22 mouse cellular contexts compared by ENCODE assay signal in the genomic region with DNA sequence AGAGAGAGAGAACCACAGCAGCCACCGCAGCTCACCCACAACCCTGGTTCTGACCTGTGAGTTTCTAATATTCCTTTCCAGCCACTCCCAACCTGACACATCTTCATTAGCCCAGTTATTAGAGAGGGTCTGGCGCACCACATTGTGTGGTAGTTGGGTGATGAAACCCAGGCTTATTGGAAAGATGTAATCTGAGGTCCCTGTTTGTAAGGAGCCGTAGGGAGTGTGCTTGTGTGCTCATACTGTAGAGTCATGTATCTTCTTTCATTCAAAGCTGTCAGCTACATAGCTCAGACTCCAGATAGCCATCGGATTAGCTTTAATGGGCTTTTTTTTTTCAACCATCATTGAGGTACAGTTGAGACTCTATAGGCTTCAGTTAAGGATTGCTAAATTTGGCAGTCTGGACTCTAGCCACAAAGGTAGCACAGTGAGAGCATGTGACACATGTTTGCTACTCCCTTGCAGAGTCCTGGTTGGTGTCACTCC.
DNase-seq lines count a peak whose midpoint lies in the region; ATAC-seq and TF ChIP-seq lines count a peak whose summit lies in the region.
"Had no signal": no experiment of that assay in that cellular context is flagged by ENCODE, and none has a peak within 500 bp of the region (broad histone marks: within the 10 kb centered on the region; RNA-seq: fewer than 3 reads in every experiment).

No protein-coding gene starts in this region.

- no peaks in the 10 kb centered on the region for H3K36me3 ChIP-seq in embryonic facial prominence, embryonic 14.5 days (ENCODE audit: control insufficient read depth, insufficient read depth, low read length)
- H3K36me3 ChIP-seq in embryonic facial prominence, embryonic 10.5 days (replicated peaks), result no peaks in the 10 kb centered on the region
- no peaks in the 10 kb centered on the region for H3K36me3 ChIP-seq in limb, embryonic 14.5 days (ENCODE audit: control insufficient read depth, insufficient read depth, low read length)
- no peaks in the 10 kb centered on the region for H3K36me3 ChIP-seq in limb, embryonic 10.5 days
- H3K36me3 ChIP-seq in kidney, embryonic 15.5 days, result no peaks in the 10 kb centered on the region
- H3K36me3 ChIP-seq: G1E had no signal

- no peak overlapping the region for H3K27ac ChIP-seq in embryonic facial prominence, embryonic 14.5 days (replicated peaks; ENCODE audit: low read depth, low read length)
- H3K27ac ChIP-seq in embryonic facial prominence, embryonic 10.5 days (replicated peaks), result no peak overlapping the region
- H3K27ac ChIP-seq in limb, embryonic 14.5 days (replicated peaks; ENCODE audit: low read depth, low read length), result no peak overlapping the region
- no peak overlapping the region for H3K27ac ChIP-seq in limb, embryonic 10.5 days
- H3K27ac ChIP-seq in kidney, embryonic 15.5 days, result no peak overlapping the region

- no peaks in the 10 kb centered on the region for H3K9me3 ChIP-seq in embryonic facial prominence, embryonic 14.5 days (ENCODE audit: control insufficient read depth, low read length)
- H3K9me3 ChIP-seq in embryonic facial prominence, embryonic 10.5 days, result no peaks in the 10 kb centered on the region
- no peaks in the 10 kb centered on the region for H3K9me3 ChIP-seq in limb, embryonic 14.5 days (ENCODE audit: control insufficient read depth, low read length)
- H3K9me3 ChIP-seq in limb, embryonic 10.5 days (replicated peaks), result no peaks in the 10 kb centered on the region
- H3K9me3 ChIP-seq in kidney, embryonic 15.5 days (replicated peaks), result no peaks in the 10 kb centered on the region

- H3K4me3 ChIP-seq in embryonic facial prominence, embryonic 14.5 days (ENCODE audit: low read depth, low read length), result no peak overlapping the region
- no peak overlapping the region for H3K4me3 ChIP-seq in embryonic facial prominence, embryonic 10.5 days
- H3K4me3 ChIP-seq in limb, embryonic 14.5 days (replicated peaks; ENCODE audit: low read length), result no peak overlapping the region
- no peak overlapping the region for H3K4me3 ChIP-seq in limb, embryonic 10.5 days
- H3K4me3 ChIP-seq in kidney, embryonic 15.5 days (replicated peaks), result no peak overlapping the region

- no peaks in the 10 kb centered on the region for H3K27me3 ChIP-seq in embryonic facial prominence, embryonic 14.5 days (replicated peaks; ENCODE audit: control insufficient read depth, insufficient read depth, low read length)
- H3K27me3 ChIP-seq in embryonic facial prominence, embryonic 10.5 days (replicated peaks; ENCODE audit: low read depth, poor library complexity, severe bottlenecking), result no peaks in the 10 kb centered on the region
- no peaks in the 10 kb centered on the region for H3K27me3 ChIP-seq in limb, embryonic 14.5 days (ENCODE audit: control insufficient read depth, insufficient read depth, low read length)
- H3K27me3 ChIP-seq in limb, embryonic 10.5 days (ENCODE audit: low read depth, poor library complexity, severe bottlenecking), result peaks cover 39% of the 10 kb centered on the region; the same call in 1 of the 2 replicates
- peaks cover 26% of the 10 kb centered on the region; the same call in 1 of the 2 replicates for H3K27me3 ChIP-seq in kidney, embryonic 15.5 days
- H3K27me3 ChIP-seq: CH12.LX had no signal

- no peaks in the 10 kb centered on the region; the same call in 1 of the 2 replicates for H3K4me1 ChIP-seq in embryonic facial prominence, embryonic 14.5 days (ENCODE audit: control insufficient read depth, insufficient read depth, low read length)
- peaks cover 20% of the 10 kb centered on the region for H3K4me1 ChIP-seq in embryonic facial prominence, embryonic 10.5 days
- peaks cover 14% of the 10 kb centered on the region; the same call in 1 of the 2 replicates for H3K4me1 ChIP-seq in limb, embryonic 14.5 days (ENCODE audit: control insufficient read depth, insufficient read depth, low read length)
- H3K4me1 ChIP-seq in limb, embryonic 10.5 days, result peaks cover 23% of the 10 kb centered on the region
- H3K4me1 ChIP-seq in kidney, embryonic 15.5 days, result no peaks in the 10 kb centered on the region; the same call in 1 of the 2 replicates

- TF ChIP-seq POLR2A in limb, embryonic 14.5 days (IDR thresholded peaks at IDR 0.05; ENCODE audit: borderline replicate concordance, extremely low read depth, insufficient read depth, insufficient read length), result no peak

- peak; percentile 23 for DNase-seq in embryonic facial prominence, embryonic 14.5 days (ENCODE audit: low spot score)
- DNase-seq in embryonic facial prominence, embryonic 10.5 days (ENCODE audit: low spot score), result no peak
- peak; percentile 8 for DNase-seq in limb, embryonic 14.5 days (ENCODE audit: low spot score)
- no peak for DNase-seq in limb, embryonic 10.5 days (ENCODE audit: low spot score)
- peak; percentile 100 for DNase-seq in fat pad, adult 2 months (ENCODE audit: extremely low read depth, low read depth, low spot score)
- peak; percentile 99 for DNase-seq in gonadal fat pad, adult 2 months (ENCODE audit: low read depth)
- no peak for DNase-seq in heart, adult 9 months (ENCODE audit: low spot score in 2 of 2)
- DNase-seq: adrenal gland, adult 2 months; adrenal gland, adult 8-10 months; adrenal gland, postnatal 10 days; adrenal gland, postnatal 14 days; adrenal gland, postnatal 25 days; adrenal gland, postnatal 36 days; B cell, adult 2 months; cerebellum, adult 11 months; cerebellum, adult 11-12 months had no signal

- WGBS in embryonic facial prominence, embryonic 14.5 days, result 66% methylated on average over 4 of the region's 4 CpGs
- 81% methylated on average over 4 of the region's 4 CpGs for WGBS in embryonic facial prominence, embryonic 10.5 days
- WGBS in limb, embryonic 14.5 days, result 64% methylated on average over 4 of the region's 4 CpGs
- 77% methylated on average over 4 of the region's 4 CpGs for WGBS in limb, embryonic 10.5 days
- 55% methylated on average over 4 of the region's 4 CpGs for WGBS in kidney, embryonic 15.5 days

- H3K4me2 ChIP-seq in embryonic facial prominence, embryonic 14.5 days (ENCODE audit: low read depth, low read length), result no peak overlapping the region
- no peak overlapping the region for H3K4me2 ChIP-seq in limb, embryonic 14.5 days (replicated peaks; ENCODE audit: low read depth, low read length, severe bottlenecking)
- no peak overlapping the region for H3K4me2 ChIP-seq in kidney, embryonic 15.5 days

- no peak for ATAC-seq in embryonic facial prominence, embryonic 14.5 days (ENCODE audit: low read depth)
- ATAC-seq in limb, embryonic 14.5 days (ENCODE audit: low FRiP score, low read depth), result no peak
- ATAC-seq in kidney, embryonic 15.5 days (replicated peaks; ENCODE audit: low FRiP score), result no peak
- ATAC-seq: activated CD4-positive, CD25-positive, alpha-beta regulatory T cell, adult 4 months; CD4-positive, CD25-positive, alpha-beta regulatory T cell, adult 4 months; Patski had no signal

- no peak overlapping the region for H3K9ac ChIP-seq in embryonic facial prominence, embryonic 14.5 days (ENCODE audit: low read depth, low read length)
- H3K9ac ChIP-seq in limb, embryonic 14.5 days (ENCODE audit: low read depth, low read length, severe bottlenecking), result no peak overlapping the region
- no peak overlapping the region for H3K9ac ChIP-seq in kidney, embryonic 15.5 days

Comparison
In these comparisons a context has a peak if more than half of its experiments do, and no peak if none do; other contexts are left out.
1. DNase-seq: peak in embryonic facial prominence, embryonic 14.5 days (single experiment), limb, embryonic 14.5 days (single experiment), fat pad, adult 2 months (single experiment) and gonadal fat pad, adult 2 months (single experiment); none in embryonic facial prominence, embryonic 10.5 days (single experiment), limb, embryonic 10.5 days (single experiment) and heart, adult 9 months (0 of 2).